Mouse (Mus musculus): ENCODE data around the gene Chp2.

Chp2 gene

DNA sequence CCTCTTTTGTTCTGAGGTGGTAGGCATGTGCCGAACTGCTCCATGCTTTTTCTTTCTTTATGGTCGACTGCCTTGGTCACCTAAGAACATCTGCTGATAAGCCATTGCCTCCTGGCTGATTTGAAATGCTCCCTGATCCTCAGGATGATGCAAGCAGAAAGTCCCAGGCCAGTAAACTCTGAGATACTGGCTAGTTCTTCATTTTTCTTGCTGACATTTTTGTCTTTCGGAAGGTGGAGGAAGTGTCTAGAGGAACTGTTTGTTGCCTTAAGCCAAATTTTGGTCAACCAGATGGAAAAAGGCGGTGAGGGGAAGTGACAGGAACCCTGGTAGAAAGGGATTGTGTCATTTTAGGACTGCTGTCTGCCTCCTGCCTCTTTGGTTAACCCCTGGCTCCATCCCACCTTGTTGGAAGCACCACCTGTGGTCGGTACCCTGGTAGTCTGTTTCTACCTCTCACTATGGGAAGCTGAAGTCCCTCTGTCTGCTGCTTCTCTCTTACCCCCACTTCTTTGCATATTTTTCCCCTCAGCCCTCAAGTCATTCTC, 40.8 kb downstream of the Chp2 start:
- no peak for TF ChIP-seq GATA4 (IDR thresholded peaks at IDR 0.05; ENCODE audit: insufficient replicate concordance, low read length)

DNA sequence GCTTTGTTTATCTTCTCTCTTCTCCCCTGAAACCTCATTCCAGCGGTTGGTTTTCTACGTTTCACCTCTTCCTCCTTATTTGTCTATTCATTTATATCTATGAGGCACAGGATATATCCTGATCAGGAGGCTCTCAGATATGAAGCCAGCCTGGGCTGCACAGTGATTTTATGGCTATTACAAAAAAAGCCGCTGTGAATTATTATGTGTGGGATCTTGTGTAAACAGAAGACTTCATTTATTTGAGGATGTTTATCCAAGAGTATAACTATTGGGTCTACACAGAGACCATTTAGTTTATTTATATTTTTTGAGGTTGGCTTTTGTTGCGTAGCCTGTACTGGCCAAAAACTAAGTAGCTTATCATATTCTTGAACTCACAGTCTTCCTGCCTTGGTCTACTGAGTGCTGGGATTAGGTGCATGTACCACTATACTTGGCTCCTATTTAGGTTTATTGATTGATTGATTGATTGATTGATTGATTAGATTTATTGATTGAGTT, 49.7 kb downstream of the Chp2 start:
- TF ChIP-seq GATA4 (IDR thresholded peaks at IDR 0.05; ENCODE audit: insufficient replicate concordance, low read length) = no peak

GRCm38 (mm10) chr7:122272334-122272733, 53.0 kb downstream of the Chp2 start:
- TF ChIP-seq GATA4 (IDR thresholded peaks at IDR 0.05; ENCODE audit: insufficient replicate concordance, low read length) = no peak

Data from liver, adult (tissue).